Mouse (Mus musculus) cortical plate, adult 2 months (tissue): Measurements from ENCODE around the gene Lefty1.

ENCODE experiments used
- CTCF ChIP-seq: fragments of 200-500 bp; IDR thresholded peaks from 2 replicates; pipeline ENCODE4 v1.5.1; 2011; ENCODE audit warnings: mild to moderate bottlenecking, control low read depth, low read length; ENCODE audit not compliant: insufficient read depth; ENCODE audit errors: extremely low read depth
- POLR2A ChIP-seq: fragments of 200-500 bp; IDR thresholded peaks from 2 replicates; pipeline ENCODE4 v1.6.1; 2011; ENCODE audit warnings: mild to moderate bottlenecking, low read length, control low read depth; ENCODE audit not compliant: insufficient read depth; ENCODE audit errors: extremely low read depth

GRCm38 (mm10) chr1:180956973-180957381, 22.2 kb downstream of the Lefty1 start:
- TF ChIP-seq CTCF = no peak
- TF ChIP-seq POLR2A = no peak
